Mouse (Mus musculus): ENCODE measurements at regions not wholly inside any gene's neighbourhood (a gene's known extent, or its start where the extent isn't known, plus 50 kb on each side); places are given as distances from the start of the nearest gene placed in this dataset.

- peak; percentile 39 for DNase-seq (ENCODE audit: low read depth)
- TF ChIP-seq POLR2A (IDR thresholded peaks at IDR 0.05; ENCODE audit: borderline replicate concordance, extremely low read depth, insufficient read depth, insufficient read length, poor library complexity, severe bottlenecking) (no peak), CTCF (IDR thresholded peaks at IDR 0.05; ENCODE audit: borderline replicate concordance, extremely low read depth, insufficient read depth, insufficient read length) (no peak)
These were observed 57.5 kb downstream of the Ins1 start for GRCm38 (mm10) chr19:52321626-52322025.

- TF ChIP-seq POLR2A (IDR thresholded peaks at IDR 0.05; ENCODE audit: borderline replicate concordance, extremely low read depth, insufficient read depth, insufficient read length, poor library complexity, severe bottlenecking) (no peak), CTCF (IDR thresholded peaks at IDR 0.05; ENCODE audit: borderline replicate concordance, extremely low read depth, insufficient read depth, insufficient read length) (no peak)
- no peak for DNase-seq (ENCODE audit: low read depth)
These were observed 67.3 kb downstream of the Ins1 start for GRCm38 (mm10) chr19:52331398-52331797.

GRCm38 (mm10) chr19:52355175-52355574, 91.1 kb downstream of the Ins1 start:
- TF ChIP-seq CTCF (IDR thresholded peaks at IDR 0.05; ENCODE audit: borderline replicate concordance, extremely low read depth, insufficient read depth, insufficient read length) = no peak
- TF ChIP-seq POLR2A (IDR thresholded peaks at IDR 0.05; ENCODE audit: borderline replicate concordance, extremely low read depth, insufficient read depth, insufficient read length, poor library complexity, severe bottlenecking) = no peak
- peak; percentile 5 for DNase-seq (ENCODE audit: low read depth)

GRCm38 (mm10) chr19:52374892-52375578, 110.9 kb downstream of the Ins1 start:
- no peak for TF ChIP-seq CTCF (IDR thresholded peaks at IDR 0.05; ENCODE audit: borderline replicate concordance, extremely low read depth, insufficient read depth, insufficient read length)
- TF ChIP-seq POLR2A (IDR thresholded peaks at IDR 0.05; ENCODE audit: borderline replicate concordance, extremely low read depth, insufficient read depth, insufficient read length, poor library complexity, severe bottlenecking) = no peak

GRCm38 (mm10) chr19:52406653-52407052, 142.6 kb downstream of the Ins1 start:
- TF ChIP-seq POLR2A (IDR thresholded peaks at IDR 0.05; ENCODE audit: borderline replicate concordance, extremely low read depth, insufficient read depth, insufficient read length, poor library complexity, severe bottlenecking) = no peak
- TF ChIP-seq CTCF (IDR thresholded peaks at IDR 0.05; ENCODE audit: borderline replicate concordance, extremely low read depth, insufficient read depth, insufficient read length) = no peak

More at GRCm38 (mm10) chr19:52374892-52375578, 110.9 kb downstream of the Ins1 start:
- DNase-seq (ENCODE audit: low read depth) = no peak

GRCm38 (mm10) chr19:52428768-52429167, 164.7 kb downstream of the Ins1 start:
- no peak for TF ChIP-seq POLR2A (IDR thresholded peaks at IDR 0.05; ENCODE audit: borderline replicate concordance, extremely low read depth, insufficient read depth, insufficient read length, poor library complexity, severe bottlenecking)
- TF ChIP-seq CTCF (IDR thresholded peaks at IDR 0.05; ENCODE audit: borderline replicate concordance, extremely low read depth, insufficient read depth, insufficient read length) = no peak
- DNase-seq (ENCODE audit: low read depth) = no peak

More at GRCm38 (mm10) chr19:52406653-52407052, 142.6 kb downstream of the Ins1 start:
- no peak for DNase-seq (ENCODE audit: low read depth)

GRCm38 (mm10) chr19:52442523-52442922, 178.4 kb downstream of the Ins1 start:
- TF ChIP-seq CTCF (IDR thresholded peaks at IDR 0.05; ENCODE audit: borderline replicate concordance, extremely low read depth, insufficient read depth, insufficient read length) (no peak), POLR2A (IDR thresholded peaks at IDR 0.05; ENCODE audit: borderline replicate concordance, extremely low read depth, insufficient read depth, insufficient read length, poor library complexity, severe bottlenecking) (no peak)
- DNase-seq (ENCODE audit: low read depth) = no peak

- no peak for DNase-seq (ENCODE audit: low read depth)
- TF ChIP-seq POLR2A (IDR thresholded peaks at IDR 0.05; ENCODE audit: borderline replicate concordance, extremely low read depth, insufficient read depth, insufficient read length, poor library complexity, severe bottlenecking) = no peak
- no peak for TF ChIP-seq CTCF (IDR thresholded peaks at IDR 0.05; ENCODE audit: borderline replicate concordance, extremely low read depth, insufficient read depth, insufficient read length)
These were observed 184.8 kb downstream of the Ins1 start for GRCm38 (mm10) chr19:52448931-52449330.

- DNase-seq (ENCODE audit: low read depth) = peak; percentile 43
- TF ChIP-seq CTCF (IDR thresholded peaks at IDR 0.05; ENCODE audit: borderline replicate concordance, extremely low read depth, insufficient read depth, insufficient read length) = no peak
- TF ChIP-seq POLR2A (IDR thresholded peaks at IDR 0.05; ENCODE audit: borderline replicate concordance, extremely low read depth, insufficient read depth, insufficient read length, poor library complexity, severe bottlenecking) = no peak
These were observed 185.3 kb downstream of the Ins1 start for GRCm38 (mm10) chr19:52449392-52449791.
